Mouse (Mus musculus) G1E (cell line): Measurements from ENCODE around the gene Pip4k2b.

Experiments used
- CTCF ChIP-seq: IDR thresholded peaks from 2 replicates; pipeline ENCODE4 v1.5.1; 2012; ENCODE audit warnings: low read depth, low read length, inconsistent platforms, mixed read lengths
- GATA1 ChIP-seq: IDR thresholded peaks from 2 replicates; pipeline ENCODE4 v1.6.1; 2012; ENCODE audit warnings: borderline replicate concordance, low read length, inconsistent platforms, mixed read lengths
- TAL1 ChIP-seq: conservative IDR thresholded peaks from 2 replicates; pipeline ENCODE4 v1.6.1; 2012; ENCODE audit warnings: low read depth, low read length, inconsistent platforms, mixed read lengths

DNA sequence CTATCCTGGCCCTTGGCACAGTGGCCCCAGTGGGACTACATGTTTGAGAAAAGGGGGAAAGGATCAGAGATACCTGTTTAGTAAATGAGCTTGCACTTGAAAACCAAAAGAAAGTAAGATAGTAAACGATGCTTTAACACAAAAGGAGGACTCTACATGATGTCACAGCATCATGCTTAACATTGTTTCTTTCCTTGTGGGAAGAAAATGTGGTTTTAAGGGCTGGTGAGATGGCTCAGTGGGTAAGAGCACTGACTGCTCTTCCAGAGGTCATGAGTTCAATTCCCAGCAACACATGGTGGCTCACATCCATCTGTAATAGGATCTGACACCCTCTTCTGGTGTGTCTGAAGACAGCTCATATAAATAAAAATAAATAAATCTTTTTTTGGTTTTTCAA, 13.6 kb upstream of the Pip4k2b start:
- TF ChIP-seq CTCF (no peak), TAL1 (no peak), GATA1 (no peak)
